Mouse (Mus musculus) MEL (cell line): ENCODE measurements around the gene Taf6l. TPM values are rescaled to one million over a fixed set of nuclear protein-coding genes. Genes with fewer than 3 reads are reported as not detected.

ENCODE experiments used
- DNase-seq: peaks from one replicate; pipeline ENCODE4 v3.0.0; 2011; ENCODE audit warnings: low read depth, low spot score
- H3K27ac ChIP-seq: 2 replicates; pipeline ENCODE4 v1.5.1; 2012; ENCODE audit warnings: low read depth, mild to moderate bottlenecking, control low read depth, low read length, moderate library complexity; ENCODE audit not compliant: control insufficient read depth
- H3K27me3 ChIP-seq, 2 experiments: fragments of 150-350 bp in 1 of 2; sonication (generic) in 1 of 2; 2 replicates each; pipeline ENCODE4 v1.6.1; 2012; ENCODE audit warnings: low read length in 2 of 2, mild to moderate bottlenecking in 2 of 2, improper control_type of control experiment in 1 of 2, moderate library complexity in 1 of 2; ENCODE audit not compliant: insufficient read depth in 2 of 2, control insufficient read depth in 1 of 2
- H3K36me3 ChIP-seq, 2 experiments: 2 replicates each; pipeline ENCODE4 v1.6.1; 2012 to 2014; ENCODE audit warnings: low read length in 2 of 2, improper control_type of control experiment in 1 of 2, inconsistent platforms in 1 of 2, mild to moderate bottlenecking in 1 of 2; ENCODE audit not compliant: insufficient read depth in 2 of 2, control insufficient read depth in 1 of 2
- H3K4me1 ChIP-seq, 2 experiments: fragments of 150-350 bp in 1 of 2; sonication (generic) in 1 of 2; 2 replicates each; pipeline ENCODE4 v1.6.1; 2012; ENCODE audit warnings: low read length in 2 of 2, improper control_type of control experiment in 1 of 2, mild to moderate bottlenecking in 1 of 2; ENCODE audit not compliant: insufficient read depth in 2 of 2, control insufficient read depth in 1 of 2
- H3K4me3 ChIP-seq, 2 experiments: fragments of 150-350 bp in 1 of 2; sonication (generic) in 1 of 2; 2 replicates each; pipeline ENCODE4 v1.5.1; 2012; ENCODE audit warnings: low read depth in 2 of 2, low read length in 2 of 2, mild to moderate bottlenecking in 2 of 2, moderate library complexity in 2 of 2, control low read depth in 1 of 2, improper control_type of control experiment in 1 of 2; ENCODE audit not compliant: control insufficient read depth in 1 of 2, insufficient read depth in 1 of 2
- H3K79me2 ChIP-seq: 2 replicates; pipeline ENCODE4 v1.6.1; 2012; ENCODE audit warnings: mild to moderate bottlenecking, low read length, moderate library complexity; ENCODE audit not compliant: control insufficient read depth, poor library complexity, insufficient read depth
- H3K9ac ChIP-seq: 2 replicates; pipeline ENCODE4 v1.6.1; 2012; ENCODE audit warnings: low read depth, mild to moderate bottlenecking, control low read depth, low read length, moderate library complexity; ENCODE audit not compliant: control insufficient read depth, poor library complexity, severe bottlenecking
- H3K9me3 ChIP-seq: fragments of 150-350 bp; sonication (generic); replicated peaks from 2 replicates; pipeline ENCODE4 v1.6.1; 2012; ENCODE audit warnings: mild to moderate bottlenecking, low read length, improper control_type of control experiment, moderate library complexity; ENCODE audit not compliant: insufficient read depth
- CHD1 ChIP-seq: IDR thresholded peaks from 2 replicates; pipeline ENCODE4 v1.6.1; 2012; ENCODE audit warnings: low read depth, mild to moderate bottlenecking, inconsistent platforms, low read length, improper control_type of control experiment
- E2F4 ChIP-seq: IDR thresholded peaks from 2 replicates; pipeline ENCODE4 v1.6.1; 2011; ENCODE audit warnings: low read depth, low read length, improper control_type of control experiment, borderline replicate concordance
- ELF1 ChIP-seq: IDR thresholded peaks from 2 replicates; pipeline ENCODE4 v1.6.1; 2014; ENCODE audit warnings: low read depth, mild to moderate bottlenecking, inconsistent platforms, low read length, improper control_type of control experiment, moderate library complexity
- EP300 ChIP-seq, 2 experiments: IDR thresholded peaks; 2 replicates each; pipeline ENCODE4 v1.6.1; 2011; ENCODE audit warnings: improper control_type of control experiment in 2 of 2, low read length in 2 of 2, low read depth in 1 of 2, mild to moderate bottlenecking in 1 of 2
- GABPA ChIP-seq: IDR thresholded peaks from 2 replicates; pipeline ENCODE4 v1.6.1; 2012; ENCODE audit warnings: low read depth, mild to moderate bottlenecking, inconsistent platforms, low read length, improper control_type of control experiment, moderate library complexity
- GATA1 ChIP-seq: IDR thresholded peaks from 2 replicates; pipeline ENCODE4 v1.6.1; 2011; ENCODE audit warnings: low read depth, low read length, improper control_type of control experiment
- HCFC1 ChIP-seq: IDR thresholded peaks from 2 replicates; pipeline ENCODE4 v1.6.1; 2012; ENCODE audit warnings: low read depth, mild to moderate bottlenecking, inconsistent platforms, low read length, improper control_type of control experiment, moderate library complexity
- MAZ ChIP-seq: IDR thresholded peaks from 2 replicates; pipeline ENCODE4 v1.6.1; 2012; ENCODE audit warnings: low read depth, mild to moderate bottlenecking, inconsistent platforms, low read length, improper control_type of control experiment
- MEF2A ChIP-seq: IDR thresholded peaks from 2 replicates; pipeline ENCODE4 v1.6.1; 2014; ENCODE audit warnings: low read depth, mild to moderate bottlenecking, inconsistent platforms, low read length, improper control_type of control experiment; ENCODE audit not compliant: poor library complexity, insufficient replicate concordance, severe bottlenecking; ENCODE audit errors: extremely low read depth
- MXI1 ChIP-seq: IDR thresholded peaks from 2 replicates; pipeline ENCODE4 v1.6.1; 2011; ENCODE audit warnings: mild to moderate bottlenecking, low read depth, low read length, improper control_type of control experiment
- MYB ChIP-seq: IDR thresholded peaks from 2 replicates; pipeline ENCODE4 v1.6.1; 2011; ENCODE audit warnings: mild to moderate bottlenecking, low read depth, low read length, improper control_type of control experiment
- NELFE ChIP-seq: IDR thresholded peaks from 2 replicates; pipeline ENCODE4 v1.6.1; 2011; ENCODE audit warnings: low read depth, low read length, improper control_type of control experiment
- NRF1 ChIP-seq: IDR thresholded peaks from 2 replicates; pipeline ENCODE4 v1.6.1; 2014; ENCODE audit warnings: low read depth, mild to moderate bottlenecking, inconsistent platforms, low read length, improper control_type of control experiment, moderate library complexity; ENCODE audit not compliant: poor library complexity, insufficient read depth, severe bottlenecking
- POLR2AphosphoS5 ChIP-seq: IDR thresholded peaks from 2 replicates; pipeline ENCODE4 v1.6.1; 2012; ENCODE audit warnings: low read depth, borderline replicate concordance, mild to moderate bottlenecking, inconsistent platforms, low read length, moderate library complexity, mixed read lengths
- SIN3A ChIP-seq: IDR thresholded peaks from 2 replicates; pipeline ENCODE4 v1.6.1; 2012; ENCODE audit warnings: low read length, improper control_type of control experiment, inconsistent platforms
- SMC3 ChIP-seq: IDR thresholded peaks from 2 replicates; pipeline ENCODE4 v1.6.1; 2011; ENCODE audit warnings: low read depth, low read length, improper control_type of control experiment
- TAL1 ChIP-seq: IDR thresholded peaks from 2 replicates; pipeline ENCODE4 v1.6.1; 2012; ENCODE audit warnings: mild to moderate bottlenecking, inconsistent platforms, low read length, moderate library complexity, mixed read lengths
- TCF12 ChIP-seq: IDR thresholded peaks from 2 replicates; pipeline ENCODE4 v1.6.1; 2014; ENCODE audit warnings: low read depth, mild to moderate bottlenecking, inconsistent platforms, low read length, improper control_type of control experiment, moderate library complexity
- UBTF ChIP-seq: IDR thresholded peaks from 2 replicates; pipeline ENCODE4 v1.6.1; 2012; ENCODE audit warnings: low read depth, mild to moderate bottlenecking, inconsistent platforms, low read length, improper control_type of control experiment, moderate library complexity, borderline replicate concordance; ENCODE audit not compliant: insufficient read depth
- USF1 ChIP-seq: IDR thresholded peaks from 2 replicates; pipeline ENCODE4 v1.6.1; 2014; ENCODE audit warnings: low read depth, mild to moderate bottlenecking, inconsistent platforms, low read length, improper control_type of control experiment, moderate library complexity
- USF2 ChIP-seq, 2 experiments: IDR thresholded peaks; 2 replicates each; pipeline ENCODE4 v1.6.1; 2011 to 2012; ENCODE audit warnings: improper control_type of control experiment in 2 of 2, low read length in 2 of 2, borderline replicate concordance in 1 of 2, inconsistent platforms in 1 of 2, low read depth in 1 of 2, mild to moderate bottlenecking in 1 of 2; ENCODE audit not compliant: insufficient read depth in 1 of 2
- ZC3H11A ChIP-seq: IDR thresholded peaks from 2 replicates; pipeline ENCODE4 v1.6.1; 2012; ENCODE audit warnings: low read depth, mild to moderate bottlenecking, inconsistent platforms, low read length, improper control_type of control experiment
- ZKSCAN1 ChIP-seq: IDR thresholded peaks from 2 replicates; pipeline ENCODE4 v1.6.1; 2012; ENCODE audit warnings: low read depth, mild to moderate bottlenecking, inconsistent platforms, low read length, improper control_type of control experiment, moderate library complexity
- ZMIZ1 ChIP-seq: IDR thresholded peaks from 2 replicates; pipeline ENCODE4 v1.6.1; 2012; ENCODE audit warnings: low read depth, mild to moderate bottlenecking, inconsistent platforms, low read length, improper control_type of control experiment, moderate library complexity
- ZNF384 ChIP-seq: IDR thresholded peaks from 2 replicates; pipeline ENCODE4 v1.6.1; 2012; ENCODE audit warnings: low read depth, mild to moderate bottlenecking, inconsistent platforms, low read length, improper control_type of control experiment
- polyA plus RNA-seq, 2 experiments: library from polyadenylated mRNA; stranded (reverse) in 1 of 2; unstranded in 1 of 2; fragments of >175 nt in 1 of 2; fragments of >200 nt in 1 of 2; gene quantifications; 2 replicates each; pipeline versions ENCODE4 v1.2.1 to v1.2.4; 2012; ENCODE audit warnings: low replicate concordance in 2 of 2, low read depth in 1 of 2; ENCODE audit not compliant: insufficient read length in 2 of 2, insufficient read depth in 1 of 2, missing spikeins in 1 of 2
- total RNA-seq: library from RNA; depleted of rRNA; stranded (reverse); fragments of 300-350 nt; gene quantifications from 2 replicates; pipeline ENCODE4 v1.2.3, GENCODE M21; 2012

The Taf6l gene
- total and polyA plus RNA-seq, 3 experiments = 18.3 to 25.5 TPM; not detected in 1

DNA sequence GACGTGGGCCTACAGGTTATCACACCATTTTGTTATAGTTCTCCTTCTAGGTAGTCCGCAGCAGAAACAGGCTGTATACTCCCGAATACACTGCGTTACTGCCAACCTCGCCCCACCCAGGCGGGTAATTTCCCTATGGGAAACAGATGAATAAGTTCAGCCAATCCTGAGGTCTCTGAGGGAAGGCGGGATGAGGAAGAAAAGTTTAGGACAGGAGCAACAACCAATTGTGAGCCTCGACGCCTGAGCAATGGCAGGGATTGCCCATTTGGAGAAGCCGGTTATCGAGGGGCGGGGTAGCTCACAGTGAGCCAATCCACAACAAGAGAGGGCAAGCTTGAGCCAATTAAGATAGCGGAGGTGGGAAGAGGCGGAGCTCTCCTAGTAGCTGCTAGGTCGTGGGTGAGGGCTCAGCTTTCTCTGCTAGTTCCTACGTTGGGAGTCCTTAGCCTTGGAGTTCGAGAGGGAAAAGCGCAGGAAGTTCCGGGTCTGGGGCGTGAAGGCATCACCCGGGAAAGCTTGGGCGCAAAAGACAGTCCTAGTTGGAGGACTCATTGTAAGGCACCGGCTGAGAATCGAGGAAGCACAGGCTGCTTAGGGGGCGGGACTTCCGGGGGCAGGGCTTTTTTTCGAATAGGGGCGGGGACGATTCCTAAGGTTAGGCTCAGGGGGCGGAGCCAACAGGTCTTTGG, 16.1 kb upstream of the Taf6l start, which contains the start of gene Zbtb3 (continued):
- no peak for TF ChIP-seq MEF2A
- no peak for TF ChIP-seq E2F4
- TF ChIP-seq EP300 (IDR thresholded peaks at IDR 0.05; ENCODE audit: low read depth in 1 of 2, low read length in 2 of 2) = no peak

DNA sequence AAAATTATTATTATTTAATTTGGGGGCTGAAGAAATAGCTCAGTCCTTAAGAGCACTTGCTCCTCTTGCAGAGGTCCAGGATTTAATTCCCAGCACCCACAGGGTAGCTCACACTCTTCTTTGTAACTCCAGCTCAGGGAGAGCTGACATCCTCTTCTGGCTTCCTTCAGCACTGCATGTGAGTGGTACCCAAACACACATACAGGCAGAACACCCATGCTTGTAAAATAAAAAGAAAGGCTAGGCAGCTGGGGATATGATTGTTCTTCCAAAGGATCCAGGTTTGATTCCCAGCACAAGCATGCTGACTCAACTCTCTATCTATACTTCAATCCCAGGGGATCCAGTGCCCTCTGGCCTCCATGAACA, 12.7 kb upstream of the Taf6l start:
- DNase-seq = peak; percentile 57
- Histone ChIP-seq H3K4me3 (peak overlapping the region; percentile 69 to 95), H3K27ac (no peak overlapping the region)
- no peak for TF ChIP-seq HCFC1
- TF ChIP-seq E2F4 = no peak
- TF ChIP-seq USF1 = no peak
- no peak for TF ChIP-seq CHD1
- no peak for TF ChIP-seq ZKSCAN1
- no peak for TF ChIP-seq MYB
- no peak for TF ChIP-seq ZNF384
- TF ChIP-seq ELF1 = no peak
- TF ChIP-seq GABPA = no peak
- no peak for TF ChIP-seq ZC3H11A
- TF ChIP-seq SIN3A = no peak
- no peak for TF ChIP-seq GATA1
- TF ChIP-seq, all 39 proteins: peak for 0
- peaks cover 22% of the 10 kb centered on the region for H3K79me2 ChIP-seq
- H3K4me1 ChIP-seq = peaks cover 4 to 23% of the 10 kb centered on the region in 2 experiments
- no peaks in the 10 kb centered on the region for H3K9me3 ChIP-seq
- no peaks in the 10 kb centered on the region for H3K27me3 ChIP-seq
- H3K36me3 ChIP-seq = peaks cover 3 to 18% of the 10 kb centered on the region in 2 experiments
- peak overlapping the region; percentile 65 for H3K9ac ChIP-seq

DNA sequence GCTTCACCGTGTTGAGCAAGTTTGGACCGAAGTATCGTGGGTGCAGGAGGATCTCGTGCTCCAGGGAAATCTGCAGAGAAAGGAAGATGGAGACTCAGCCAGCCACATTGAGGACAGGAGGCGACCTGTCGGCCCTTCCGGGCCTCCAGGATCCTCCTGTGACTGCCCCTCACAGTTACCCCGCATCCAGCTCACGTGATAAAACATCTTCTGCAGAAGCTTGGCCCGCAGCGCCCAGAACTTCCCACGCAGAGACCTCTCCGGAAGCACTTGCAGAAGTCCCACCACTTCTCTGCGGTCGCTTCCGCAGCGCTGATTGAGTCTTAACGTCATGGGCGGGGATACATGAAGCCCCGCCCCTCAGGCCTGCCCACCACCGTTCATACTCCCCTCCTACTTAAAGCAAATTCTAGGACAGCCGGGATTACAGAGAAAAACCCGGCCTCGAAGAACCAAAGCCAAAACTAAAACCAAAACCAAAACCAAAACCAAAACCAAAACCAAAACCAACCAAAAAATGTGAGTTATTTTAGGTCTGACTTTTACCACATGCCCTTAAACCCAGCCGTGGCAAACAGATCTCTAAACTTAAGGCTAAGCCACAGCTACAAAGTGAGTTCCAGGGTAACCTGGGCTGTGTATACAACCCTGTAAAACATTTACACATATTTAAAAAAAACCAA, 12.2 kb upstream of the Taf6l start, which contains the start of gene Polr2g:
TSS of gene Polr2g (minus strand) at position 314 of the 683 bp plus-strand sequence.
- H3K27ac ChIP-seq = peak within 1 kb of the TSS; percentile 89
- H3K4me3 ChIP-seq = peak within 1 kb of the TSS; percentile 90 to 95
- no peaks in the 10 kb centered on the region for H3K9me3 ChIP-seq
- H3K36me3 ChIP-seq = peaks cover 3 to 18% of the 10 kb centered on the region in 2 experiments
- H3K9ac ChIP-seq = peak within 1 kb of the TSS; percentile 88
- DNase-seq = peak; percentile 97
- peaks cover 22% of the 10 kb centered on the region for H3K79me2 ChIP-seq
- no peaks in the 10 kb centered on the region for H3K27me3 ChIP-seq
- peaks cover 4 to 19% of the 10 kb centered on the region in 2 experiments for H3K4me1 ChIP-seq
- TF ChIP-seq ZNF384 = no peak
- no peak for TF ChIP-seq SMC3
- no peak for TF ChIP-seq UBTF
- peak; percentile 83 for TF ChIP-seq NELFE
- TF ChIP-seq USF1 = peak; percentile 81
- peak; percentile 76; the same call in 1 of the 2 replicates for TF ChIP-seq ZMIZ1
- TF ChIP-seq MAZ = no peak
- peak; percentile 89 for TF ChIP-seq MXI1
- peak; percentile 83 for TF ChIP-seq ELF1
- no peak for TF ChIP-seq POLR2AphosphoS5
- TF ChIP-seq TCF12 = peak; percentile 75
- no peak for TF ChIP-seq CHD1
- TF ChIP-seq GABPA = no peak
- no peak for TF ChIP-seq ZC3H11A
- TF ChIP-seq USF2 (IDR thresholded peaks at IDR 0.05; ENCODE audit: borderline replicate concordance in 1 of 2, insufficient read depth in 1 of 2, low read depth in 1 of 2, low read length in 2 of 2) = no peak
- peak; percentile 93 for TF ChIP-seq SIN3A
- TF ChIP-seq NRF1 = no peak
- 0 out of 2 replicates have a peak, but pooled peaks have one; percentile 12 for TF ChIP-seq MYB
- TF ChIP-seq E2F4 = no peak
- no peak for TF ChIP-seq TAL1
